Mouse (Mus musculus) neural tube, embryonic 15.5 days (tissue): Measurements from ENCODE around the gene Cab39. TPM values are rescaled to one million over a fixed set of nuclear protein-coding genes. Genes with fewer than 3 reads are reported as not detected.
"Not testable (repeated sequence)": the region's sequence is repeated elsewhere in the genome, so short reads cannot be mapped to it uniquely, and the experiment has no call there.

Experiments used
- ATAC-seq: fragments of 200-750 bp; cut with Nextera tagmentation; 2 replicates; pipeline ENCODE4 v1.8.0; 2017; ENCODE audit warnings: mild to moderate bottlenecking, moderate TSS enrichment, moderate library complexity; ENCODE audit not compliant: low FRiP score
- H3K27ac ChIP-seq: fragments of 300-500 bp; sonication (generic); replicated peaks from 2 replicates; pipeline ENCODE4 v1.5.1; 2015; ENCODE audit warnings: mild to moderate bottlenecking, inconsistent platforms
- H3K27me3 ChIP-seq: fragments of 300-500 bp; sonication (generic); replicated peaks from 2 replicates; pipeline ENCODE4 v1.6.1; 2015; ENCODE audit warnings: inconsistent platforms
- H3K36me3 ChIP-seq: fragments of 300-500 bp; sonication (generic); 2 replicates; pipeline ENCODE4 v1.6.1; 2015; ENCODE audit warnings: inconsistent platforms
- H3K4me1 ChIP-seq: fragments of 300-500 bp; sonication (generic); 2 replicates; pipeline ENCODE4 v1.6.1; 2015; ENCODE audit warnings: inconsistent platforms
- H3K4me2 ChIP-seq: fragments of 300-500 bp; sonication (generic); 2 replicates; pipeline ENCODE4 v1.6.1; 2015; ENCODE audit warnings: inconsistent platforms, mild to moderate bottlenecking, moderate library complexity
- H3K4me3 ChIP-seq: fragments of 300-500 bp; sonication (generic); replicated peaks from 2 replicates; pipeline ENCODE4 v1.5.1; 2015; ENCODE audit warnings: mild to moderate bottlenecking, inconsistent platforms
- H3K9ac ChIP-seq: fragments of 300-500 bp; sonication (generic); replicated peaks from 2 replicates; pipeline ENCODE4 v1.6.1; 2015; ENCODE audit warnings: mild to moderate bottlenecking, inconsistent platforms
- H3K9me3 ChIP-seq: fragments of 300-500 bp; sonication (generic); replicated peaks from 2 replicates; pipeline ENCODE4 v1.6.1; 2016; ENCODE audit warnings: inconsistent platforms
- WGBS: fragments of 180-500 bp; shearing (Covaris S2); methylation state at CpG from one replicate; pipeline ENCODE4 v1.1.7; 2015; ENCODE audit warnings: mixed read lengths; 5-methylcytosine and 5-hydroxymethylcytosine counted together
- polyA plus RNA-seq: library from polyadenylated mRNA; unstranded; fragments of >200 nt; fragmentation: Nextera tagmentation; extraction: Ambion mirVana; gene quantifications from 2 replicates; pipeline ENCODE4 v1.2.1, GENCODE M21; 2015

Cab39 gene
- polyA plus RNA-seq, 1 experiment from 2014 or later: 45.3 TPM

DNA sequence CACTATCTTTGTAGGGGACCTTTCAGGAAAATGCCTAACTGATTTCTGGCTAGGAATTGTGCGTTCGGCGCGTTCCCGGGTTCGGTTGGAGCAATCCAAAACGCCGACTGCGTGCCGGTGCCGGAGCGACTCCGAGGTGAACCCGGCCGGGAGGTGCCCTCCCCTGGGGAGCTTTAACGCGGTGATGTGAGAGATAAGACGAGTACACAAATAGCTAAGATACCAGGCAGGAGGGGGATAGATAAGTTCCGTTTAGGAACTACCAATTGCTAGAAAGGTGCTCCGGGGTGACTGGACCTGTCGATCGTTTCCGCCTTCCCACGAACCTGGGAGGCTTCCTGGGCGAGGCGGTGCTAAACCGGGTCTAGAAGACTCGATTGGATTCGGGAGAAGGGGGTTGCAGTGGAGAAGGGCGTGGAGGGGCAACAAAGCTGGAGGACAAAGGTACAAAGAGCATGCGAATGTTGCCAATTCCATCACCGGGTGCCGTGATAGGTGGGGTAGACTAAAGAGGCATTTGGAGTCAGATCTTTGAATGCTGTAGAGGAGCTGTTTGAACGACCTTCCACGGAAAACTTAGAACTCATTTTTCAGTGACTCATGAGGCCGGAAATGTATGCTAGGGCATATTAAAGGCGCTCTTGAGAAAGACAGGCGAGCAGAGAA lies 998 bp downstream of the Cab39 start:
- Histone ChIP-seq H3K36me3 (no peaks in the 10 kb centered on the region), H3K9me3 (no peaks in the 10 kb centered on the region), H3K4me1 (peaks cover 24% of the 10 kb centered on the region), H3K27ac (peak overlapping the region; percentile 94), H3K27me3 (no peaks in the 10 kb centered on the region), H3K9ac (peak overlapping the region; percentile 92), H3K4me2 (peak overlapping the region; percentile 67), H3K4me3 (peak overlapping the region; percentile 95)
- peak; percentile 32 for ATAC-seq
- WGBS: under 1% methylated on average over 38 of the region's 38 CpGs

DNA sequence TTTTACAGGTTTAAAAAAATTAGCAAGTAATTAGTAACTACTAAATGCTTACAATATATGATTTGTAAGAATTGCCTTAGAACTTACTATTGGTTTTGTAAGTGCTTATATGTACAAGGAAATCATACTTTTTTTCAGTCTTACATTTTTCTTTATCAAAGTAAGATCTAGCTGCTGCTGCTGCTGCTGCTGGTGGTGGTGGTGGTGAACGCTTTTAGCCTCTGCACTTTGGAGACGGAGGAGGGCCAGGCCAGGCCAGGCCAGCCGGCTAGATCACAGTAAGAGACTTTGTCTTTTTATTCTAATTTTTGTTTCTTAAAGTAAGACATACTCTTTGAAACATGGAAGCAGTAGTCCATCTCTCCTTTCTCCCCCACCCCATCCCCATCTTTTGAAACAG lies 2.0 kb downstream of the Cab39 start:
- peaks cover 24% of the 10 kb centered on the region for H3K4me1 ChIP-seq
- peak overlapping the region; percentile 39 for H3K4me2 ChIP-seq
- H3K9ac ChIP-seq: no peak overlapping the region
- peak overlapping the region; percentile 12; the same call in 1 of the 2 replicates for H3K4me3 ChIP-seq
- H3K9me3 ChIP-seq: no peaks in the 10 kb centered on the region
- H3K27me3 ChIP-seq: no peaks in the 10 kb centered on the region
- no peaks in the 10 kb centered on the region for H3K36me3 ChIP-seq
- H3K27ac ChIP-seq: no peak overlapping the region
- no peak for ATAC-seq
- 69% methylated on average over 3 of the region's 3 CpGs for WGBS

GRCm38 (mm10) chr1:85799776-85800175 lies 6.5 kb downstream of the Cab39 start:
- no peak for ATAC-seq
- Histone ChIP-seq H3K27ac (no peak overlapping the region), H3K4me1 (peaks cover 20% of the 10 kb centered on the region), H3K36me3 (no peaks in the 10 kb centered on the region), H3K9me3 (no peaks in the 10 kb centered on the region), H3K4me3 (no peak overlapping the region), H3K9ac (no peak overlapping the region), H3K4me2 (no peak overlapping the region), H3K27me3 (no peaks in the 10 kb centered on the region)
- 73% methylated on average over 1 of the region's 1 CpGs for WGBS

DNA sequence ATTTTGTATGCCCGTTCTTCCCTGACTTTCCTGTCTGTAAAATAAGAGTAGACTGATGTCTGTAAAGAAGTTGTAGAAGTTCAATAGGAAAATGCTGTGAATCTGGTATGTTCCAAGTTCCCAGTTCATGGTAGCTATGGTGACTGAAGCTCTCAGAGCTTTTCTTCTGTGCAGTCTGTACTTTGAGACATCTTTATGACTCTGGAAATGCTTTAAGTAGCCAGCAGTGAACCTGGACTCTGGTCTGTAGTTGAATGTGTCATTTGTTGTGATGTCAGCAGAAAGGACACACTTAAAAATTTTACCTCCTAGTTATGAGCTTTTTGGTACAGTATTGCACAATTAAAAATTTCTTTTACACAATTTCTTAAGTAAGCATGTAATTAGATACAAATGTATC lies 9.3 kb downstream of the Cab39 start:
- no peak overlapping the region for H3K27ac ChIP-seq
- no peak overlapping the region for H3K4me3 ChIP-seq
- no peaks in the 10 kb centered on the region for H3K36me3 ChIP-seq
- H3K9ac ChIP-seq: no peak overlapping the region
- no peaks in the 10 kb centered on the region for H3K27me3 ChIP-seq
- ATAC-seq: no peak
- no peaks in the 10 kb centered on the region for H3K9me3 ChIP-seq
- 70% methylated on average over 1 of the region's 1 CpGs for WGBS
- no peak overlapping the region for H3K4me2 ChIP-seq
- peaks cover 7% of the 10 kb centered on the region for H3K4me1 ChIP-seq

DNA sequence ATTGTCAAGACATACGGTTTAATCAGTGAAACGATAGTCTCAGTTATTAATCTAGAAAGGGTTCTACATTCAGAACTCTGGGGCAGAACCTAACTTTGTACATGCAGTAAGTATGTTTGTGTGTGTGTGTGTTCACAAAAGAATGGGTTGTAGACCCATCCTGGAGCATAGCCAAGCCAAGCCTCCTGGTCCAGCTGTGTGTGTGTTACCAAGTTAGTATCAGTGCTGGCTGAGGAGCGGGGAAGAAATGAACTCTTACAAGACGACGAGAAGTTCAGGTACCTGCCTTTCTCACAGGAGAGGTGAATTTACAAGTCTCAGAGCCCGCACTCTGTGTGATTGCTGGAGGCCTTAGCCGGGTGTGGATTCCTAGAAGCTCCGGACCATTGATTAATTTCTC lies 11.3 kb downstream of the Cab39 start:
- H3K9ac ChIP-seq: no peak overlapping the region
- H3K4me2 ChIP-seq: no peak overlapping the region
- H3K9me3 ChIP-seq: no peaks in the 10 kb centered on the region
- H3K27me3 ChIP-seq: no peaks in the 10 kb centered on the region
- no peak overlapping the region for H3K27ac ChIP-seq
- peaks cover 14% of the 10 kb centered on the region for H3K4me1 ChIP-seq
- H3K4me3 ChIP-seq: no peak overlapping the region
- WGBS: 95% methylated on average over 8 of the region's 8 CpGs
- no peak for ATAC-seq
- no peaks in the 10 kb centered on the region for H3K36me3 ChIP-seq

DNA sequence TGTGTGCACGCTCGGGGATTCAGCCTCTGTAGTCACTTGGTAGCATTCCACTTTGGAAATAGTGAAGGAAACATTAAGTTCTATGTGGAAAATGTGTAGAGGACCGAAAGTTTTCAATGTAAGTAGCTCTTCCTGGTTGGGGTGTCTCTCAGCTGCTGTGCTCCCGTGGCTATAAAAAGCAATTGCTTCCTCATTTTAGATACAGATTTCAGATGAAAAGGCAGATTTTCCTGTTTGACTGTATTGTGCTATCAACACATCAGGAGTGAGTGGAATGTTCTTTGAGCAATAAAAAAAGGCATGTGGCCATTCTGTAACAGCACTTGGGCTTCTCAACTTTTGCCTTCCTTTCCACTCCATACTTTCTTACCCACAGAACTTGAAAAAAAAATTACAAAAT lies 16.0 kb downstream of the Cab39 start:
- Histone ChIP-seq H3K9ac (no peak overlapping the region), H3K4me3 (no peak overlapping the region), H3K4me2 (no peak overlapping the region), H3K27ac (no peak overlapping the region), H3K4me1 (peaks cover 22% of the 10 kb centered on the region), H3K27me3 (no peaks in the 10 kb centered on the region), H3K36me3 (no peaks in the 10 kb centered on the region), H3K9me3 (no peaks in the 10 kb centered on the region)
- ATAC-seq: no peak
- 73% methylated on average over 4 of the region's 4 CpGs for WGBS

GRCm38 (mm10) chr1:85810343-85810742 lies 17.1 kb downstream of the Cab39 start:
- H3K4me1 ChIP-seq: peaks cover 22% of the 10 kb centered on the region
- no peaks in the 10 kb centered on the region for H3K36me3 ChIP-seq
- H3K9ac ChIP-seq: no peak overlapping the region
- H3K4me3 ChIP-seq: no peak overlapping the region
- no peaks in the 10 kb centered on the region for H3K27me3 ChIP-seq
- H3K9me3 ChIP-seq: no peaks in the 10 kb centered on the region
- 86% methylated on average over 2 of the region's 2 CpGs for WGBS
- no peak for ATAC-seq
- no peak overlapping the region for H3K27ac ChIP-seq
- H3K4me2 ChIP-seq: no peak overlapping the region

GRCm38 (mm10) chr1:85810787-85811186 lies 17.5 kb downstream of the Cab39 start:
- Histone ChIP-seq H3K27ac (no peak overlapping the region), H3K9me3 (no peaks in the 10 kb centered on the region), H3K4me1 (peaks cover 22% of the 10 kb centered on the region), H3K36me3 (no peaks in the 10 kb centered on the region), H3K27me3 (no peaks in the 10 kb centered on the region), H3K4me2 (no peak overlapping the region), H3K9ac (no peak overlapping the region), H3K4me3 (no peak overlapping the region)
- no peak for ATAC-seq
- WGBS: 93% methylated on average over 2 of the region's 2 CpGs

- ATAC-seq: 0 out of 2 replicates have a peak, but pooled peaks have one; percentile 13
- H3K4me3 ChIP-seq, H3K27ac ChIP-seq, H3K4me2 ChIP-seq, H3K27me3 ChIP-seq, H3K9me3 ChIP-seq, H3K9ac ChIP-seq, H3K36me3 ChIP-seq: not testable (repeated sequence)
- peaks cover 14% of the 10 kb centered on the region for H3K4me1 ChIP-seq
Measured at GRCm38 (mm10) chr1:85814213-85814612, 21.0 kb downstream of the Cab39 start.

- peaks cover 10% of the 10 kb centered on the region for H3K4me1 ChIP-seq
- WGBS: 95% methylated on average over 6 of the region's 6 CpGs
Measured at GRCm38 (mm10) chr1:85818121-85818520, 24.9 kb downstream of the Cab39 start.

DNA sequence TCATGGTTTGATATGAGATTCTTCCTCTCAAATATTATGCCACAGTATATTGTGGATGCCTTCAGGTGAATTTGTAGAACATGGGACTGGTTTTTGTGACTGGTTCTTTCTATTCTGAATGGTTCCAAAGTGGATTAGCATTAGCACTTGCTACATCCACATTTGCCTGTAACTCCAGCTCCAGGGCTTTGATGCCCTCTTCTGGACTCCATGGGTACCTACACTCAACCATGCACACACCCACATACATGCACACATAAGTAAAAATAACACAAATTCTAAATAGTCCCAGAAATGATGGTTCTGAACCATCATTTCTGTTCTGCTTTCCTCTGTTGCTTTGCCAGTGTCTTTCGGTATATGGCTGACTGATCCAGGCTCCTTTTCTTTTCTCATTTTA lies 26.5 kb downstream of the Cab39 start:
- 98% methylated on average over 1 of the region's 1 CpGs for WGBS

More at GRCm38 (mm10) chr1:85818121-85818520, 24.9 kb downstream of the Cab39 start:
- Histone ChIP-seq H3K9me3 (no peaks in the 10 kb centered on the region), H3K36me3 (peaks cover 26% of the 10 kb centered on the region), H3K27ac (no peak overlapping the region), H3K4me2 (no peak overlapping the region), H3K9ac (no peak overlapping the region), H3K27me3 (no peaks in the 10 kb centered on the region), H3K4me3 (no peak overlapping the region)
- ATAC-seq: no peak

GRCm38 (mm10) chr1:85822239-85822638 lies 29.0 kb downstream of the Cab39 start:
- Histone ChIP-seq H3K9me3 (no peaks in the 10 kb centered on the region), H3K27ac (no peak overlapping the region), H3K4me1 (no peaks in the 10 kb centered on the region), H3K36me3 (peaks cover 34% of the 10 kb centered on the region), H3K27me3 (no peaks in the 10 kb centered on the region), H3K4me2 (no peak overlapping the region), H3K9ac (no peak overlapping the region), H3K4me3 (no peak overlapping the region)
- WGBS: 84% methylated on average over 8 of the region's 8 CpGs
- no peak for ATAC-seq

More for the DNA sequence above, 26.5 kb downstream of the Cab39 start:
- H3K36me3 ChIP-seq: peaks cover 29% of the 10 kb centered on the region
- H3K4me3 ChIP-seq: no peak overlapping the region
- ATAC-seq: no peak
- H3K4me1 ChIP-seq: no peaks in the 10 kb centered on the region
- H3K9me3 ChIP-seq: no peaks in the 10 kb centered on the region
- no peak overlapping the region for H3K27ac ChIP-seq
- no peak overlapping the region for H3K9ac ChIP-seq
- H3K4me2 ChIP-seq: no peak overlapping the region
- H3K27me3 ChIP-seq: no peaks in the 10 kb centered on the region
